Mouse (Mus musculus) hindbrain, postnatal 0 days (tissue): Measurements from ENCODE around the gene 4932415D10Rik. TPM values are rescaled to one million over a fixed set of nuclear protein-coding genes. Genes with fewer than 3 reads are reported as not detected.

Experiments used
- ATAC-seq: fragments of 200-750 bp; cut with Nextera tagmentation; 2 replicates; pipeline ENCODE4 v1.8.0; 2017; ENCODE audit warnings: mild to moderate bottlenecking, moderate TSS enrichment, moderate library complexity
- DNase-seq: peaks from one replicate; pipeline ENCODE4 v3.0.0-alpha.2; 2015; ENCODE audit warnings: low spot score
- H3K27ac ChIP-seq: fragments of 300-500 bp; sonication (generic); 2 replicates; pipeline ENCODE4 v1.5.1; 2014; ENCODE audit warnings: mild to moderate bottlenecking
- H3K27me3 ChIP-seq: fragments of 300-500 bp; sonication (generic); 2 replicates; pipeline ENCODE4 v1.6.1; 2014; ENCODE audit warnings: low read length, mixed read lengths; ENCODE audit not compliant: insufficient read depth
- H3K36me3 ChIP-seq: fragments of 300-500 bp; sonication (generic); 2 replicates; pipeline ENCODE4 v1.6.1; 2014; ENCODE audit warnings: low read length, mixed read lengths; ENCODE audit not compliant: insufficient read depth
- H3K4me1 ChIP-seq: fragments of 300-500 bp; sonication (generic); 2 replicates; pipeline ENCODE4 v1.6.1; 2014; ENCODE audit warnings: antibody characterized with exemption, low read length, mixed read lengths; ENCODE audit not compliant: insufficient read depth
- H3K4me2 ChIP-seq: fragments of 300-500 bp; sonication (generic); 2 replicates; pipeline ENCODE4 v1.6.1; 2014; ENCODE audit warnings: low read depth, mild to moderate bottlenecking, low read length, moderate library complexity, mixed read lengths
- H3K4me3 ChIP-seq: fragments of 300-500 bp; sonication (generic); 2 replicates; pipeline ENCODE4 v1.5.1; 2014; ENCODE audit warnings: low read length
- H3K9ac ChIP-seq: fragments of 300-500 bp; sonication (generic); replicated peaks from 2 replicates; pipeline ENCODE4 v1.6.1; 2014; ENCODE audit warnings: mild to moderate bottlenecking, low read length, moderate library complexity, mixed read lengths
- H3K9me3 ChIP-seq: fragments of 300-500 bp; sonication (generic); 2 replicates; pipeline ENCODE4 v1.6.1; 2016; ENCODE audit warnings: low read length, mixed read lengths
- CTCF ChIP-seq: IDR thresholded peaks from 2 replicates; pipeline ENCODE4 v1.5.1; 2016; ENCODE audit warnings: antibody characterized with exemption, control low read depth, low read depth
- WGBS: fragments of 180-500 bp; shearing (Covaris S2); extraction: QIAGEN DNeasy Blood & Tissue Kit; methylation state at CpG from one replicate; pipeline ENCODE4 v1.1.7; 2014; 5-methylcytosine and 5-hydroxymethylcytosine counted together
- polyA plus RNA-seq: library from polyadenylated mRNA; unstranded; fragments of >200 nt; fragmentation: Nextera tagmentation; extraction: Ambion mirVana; gene quantifications from 2 replicates; pipeline ENCODE4 v1.2.1, GENCODE M21; 2015
- total RNA-seq: library from RNA; depleted of rRNA; stranded (reverse); fragments of >200 nt; gene quantifications from 2 replicates; pipeline ENCODE4 v1.2.3, GENCODE M21; 2014; rRNA removed

Gene 4932415D10Rik
- total RNA-seq (0.07 TPM in 1 of 2 replicates, not detected in the other), polyA plus RNA-seq (not detected in 2 replicates)

- Histone ChIP-seq H3K4me1 (no peaks in the 10 kb centered on the region), H3K4me3 (no peak within 1 kb of the TSS), H3K36me3 (no peaks in the 10 kb centered on the region), H3K9me3 (peaks cover 2% of the 10 kb centered on the region; the same call in 1 of the 2 replicates), H3K27ac (no peak within 1 kb of the TSS), H3K4me2 (no peak within 1 kb of the TSS), H3K27me3 (no peaks in the 10 kb centered on the region), H3K9ac (no peak within 1 kb of the TSS)
- no peak for DNase-seq
- 97% methylated on average over 1 of the region's 1 CpGs for WGBS
- no peak for ATAC-seq
- no peak for TF ChIP-seq CTCF
These were observed at the start of gene 4932415D10Rik for GRCm38 (mm10) chr10:82316482-82316881. Gene 4932415D10Rik, minus strand, starts transcription at chr10:82316582.

- WGBS: 94% methylated on average over 9 of the region's 9 CpGs
- H3K9me3 ChIP-seq: peaks cover 31% of the 10 kb centered on the region
These were observed 45.5 kb upstream of the 4932415D10Rik start for GRCm38 (mm10) chr10:82361911-82362310.

GRCm38 (mm10) chr10:82355401-82355800, 39.0 kb upstream of the 4932415D10Rik start:
- Histone ChIP-seq H3K9ac (no peak overlapping the region), H3K36me3 (no peaks in the 10 kb centered on the region), H3K9me3 (peaks cover 13% of the 10 kb centered on the region), H3K27ac (peak overlapping the region; percentile 98; the same call in 1 of the 2 replicates), H3K27me3 (no peaks in the 10 kb centered on the region), H3K4me3 (no peak overlapping the region), H3K4me1 (no peaks in the 10 kb centered on the region), H3K4me2 (no peak overlapping the region)
- ATAC-seq (no peak), DNase-seq (no peak)
- TF ChIP-seq CTCF: no peak
- 96% methylated on average over 4 of the region's 4 CpGs for WGBS

More at GRCm38 (mm10) chr10:82361911-82362310, 45.5 kb upstream of the 4932415D10Rik start:
- Histone ChIP-seq H3K27me3 (no peaks in the 10 kb centered on the region), H3K27ac (no peak overlapping the region), H3K4me1 (no peaks in the 10 kb centered on the region), H3K36me3 (no peaks in the 10 kb centered on the region; the same call in 1 of the 2 replicates), H3K9ac (no peak overlapping the region), H3K4me3 (no peak overlapping the region), H3K4me2 (no peak overlapping the region)
- no peak for ATAC-seq
- no peak for DNase-seq
- TF ChIP-seq CTCF: no peak

GRCm38 (mm10) chr10:82354083-82355010, 38.0 kb upstream of the 4932415D10Rik start, which contains the start of gene Gm4924:
Gene Gm4924, plus strand, starts transcription at chr10:82354255.
- DNase-seq: peak; percentile 93
- Histone ChIP-seq H3K4me3 (peak within 1 kb of the TSS; percentile 67), H3K4me2 (peak within 1 kb of the TSS; percentile 61), H3K4me1 (no peaks in the 10 kb centered on the region), H3K27ac (peak within 1 kb of the TSS; percentile 98), H3K9me3 (peaks cover 9% of the 10 kb centered on the region), H3K27me3 (peaks cover 5% of the 10 kb centered on the region; the same call in 1 of the 2 replicates), H3K36me3 (no peaks in the 10 kb centered on the region), H3K9ac (peak within 1 kb of the TSS; percentile 82)
- ATAC-seq: peak; percentile 100
- TF ChIP-seq CTCF: peak; percentile 26
- 4% methylated on average over 34 of the region's 34 CpGs for WGBS

- no peak overlapping the region for H3K4me2 ChIP-seq
- H3K9ac ChIP-seq: no peak overlapping the region
- H3K4me1 ChIP-seq: no peaks in the 10 kb centered on the region
- H3K27me3 ChIP-seq: no peaks in the 10 kb centered on the region
- H3K9me3 ChIP-seq: no peaks in the 10 kb centered on the region
- H3K4me3 ChIP-seq: no peak overlapping the region
- DNase-seq (no peak), ATAC-seq (no peak)
- TF ChIP-seq CTCF: no peak
- WGBS: 79% methylated on average over 5 of the region's 5 CpGs
- no peak overlapping the region for H3K27ac ChIP-seq
- no peaks in the 10 kb centered on the region for H3K36me3 ChIP-seq
These were observed 13.4 kb upstream of the 4932415D10Rik start for GRCm38 (mm10) chr10:82329826-82330225.

- no peak for TF ChIP-seq CTCF
- Histone ChIP-seq H3K27me3 (no peaks in the 10 kb centered on the region), H3K27ac (no peak overlapping the region), H3K4me1 (no peaks in the 10 kb centered on the region), H3K4me3 (no peak overlapping the region), H3K4me2 (no peak overlapping the region), H3K36me3 (no peaks in the 10 kb centered on the region), H3K9me3 (peaks cover 2% of the 10 kb centered on the region; the same call in 1 of the 2 replicates), H3K9ac (no peak overlapping the region)
- ATAC-seq: no peak
- 65% methylated on average over 3 of the region's 3 CpGs for WGBS
- DNase-seq: no peak
These were observed 3.8 kb upstream of the 4932415D10Rik start for GRCm38 (mm10) chr10:82320134-82320533.
